Mouse (Mus musculus): ENCODE results near the gene Ppm1l. TPM values are rescaled to one million over a fixed set of nuclear protein-coding genes. Genes with fewer than 3 reads are reported as not detected.

Ppm1l gene
- total and polyA plus RNA-seq, 3 experiments, result not detected

GRCm38 (mm10) chr3:69361487-69362349 is 45.1 kb downstream of the Ppm1l start:
- TF ChIP-seq CHD1 (IDR thresholded peaks at IDR 0.05; ENCODE audit: low read depth, low read length) (no peak), MAX (IDR thresholded peaks at IDR 0.05; ENCODE audit: low read length) (no peak), ETS1 (IDR thresholded peaks at IDR 0.05; ENCODE audit: low read depth, low read length) (no peak), MEF2A (IDR thresholded peaks at IDR 0.05; ENCODE audit: extremely low read depth, insufficient replicate concordance, low read depth, low read length, poor library complexity, severe bottlenecking) (no peak), ZMIZ1 (IDR thresholded peaks at IDR 0.05; ENCODE audit: low read depth, low read length) (no peak), JUND (IDR thresholded peaks at IDR 0.05; ENCODE audit: low read depth, low read length) (no peak), MAZ (IDR thresholded peaks at IDR 0.05; ENCODE audit: low read depth, low read length) (no peak), NRF1 (IDR thresholded peaks at IDR 0.05; ENCODE audit: insufficient read depth, low read depth, low read length, poor library complexity, severe bottlenecking) (no peak), NELFE (IDR thresholded peaks at IDR 0.05; ENCODE audit: low read depth, low read length) (no peak), ZNF384 (IDR thresholded peaks at IDR 0.05; ENCODE audit: low read depth, low read length) (no peak), E2F4 (IDR thresholded peaks at IDR 0.05; ENCODE audit: borderline replicate concordance, low read depth, low read length) (no peak), CHD2 (IDR thresholded peaks at IDR 0.05; ENCODE audit: low read length) (no peak), POLR2AphosphoS5 (IDR thresholded peaks at IDR 0.05; ENCODE audit: borderline replicate concordance, low read depth, low read length) (no peak), GABPA (IDR thresholded peaks at IDR 0.05; ENCODE audit: low read depth, low read length) (no peak)
- Histone ChIP-seq H3K4me3 (ENCODE audit: control insufficient read depth in 1 of 2, insufficient read depth in 1 of 2, low read depth in 2 of 2, low read length in 2 of 2) (no peak overlapping the region), H3K9me3 (replicated peaks; ENCODE audit: insufficient read depth, low read length) (no peaks in the 10 kb centered on the region), H3K9ac (ENCODE audit: control insufficient read depth, low read depth, low read length, poor library complexity, severe bottlenecking) (no peak overlapping the region), H3K4me1 (ENCODE audit: control insufficient read depth in 1 of 2, insufficient read depth in 2 of 2, low read length in 2 of 2) (no peaks in the 10 kb centered on the region), H3K27me3 (ENCODE audit: control insufficient read depth in 1 of 2, insufficient read depth in 2 of 2, low read length in 2 of 2) (no peaks in the 10 kb centered on the region; a peak in 1 of 4 replicates), H3K36me3 (ENCODE audit: control insufficient read depth in 1 of 2, insufficient read depth in 2 of 2, low read length in 2 of 2) (no peaks in the 10 kb centered on the region), H3K79me2 (ENCODE audit: control insufficient read depth, insufficient read depth, low read length, poor library complexity) (no peaks in the 10 kb centered on the region), H3K27ac (ENCODE audit: control insufficient read depth, low read depth, low read length) (no peak overlapping the region)
- DNase-seq (ENCODE audit: low read depth, low spot score), result no peak

GRCm38 (mm10) chr3:69362350-69362790 is 45.7 kb downstream of the Ppm1l start:
- H3K27me3 ChIP-seq (ENCODE audit: control insufficient read depth in 1 of 2, insufficient read depth in 2 of 2, low read length in 2 of 2), result no peaks in the 10 kb centered on the region; a peak in 1 of 4 replicates
- no peak overlapping the region for H3K27ac ChIP-seq (ENCODE audit: control insufficient read depth, low read depth, low read length)
- no peak overlapping the region for H3K4me3 ChIP-seq (ENCODE audit: control insufficient read depth in 1 of 2, insufficient read depth in 1 of 2, low read depth in 2 of 2, low read length in 2 of 2)
- no peaks in the 10 kb centered on the region for H3K36me3 ChIP-seq (ENCODE audit: control insufficient read depth in 1 of 2, insufficient read depth in 2 of 2, low read length in 2 of 2)
- H3K9me3 ChIP-seq (replicated peaks; ENCODE audit: insufficient read depth, low read length), result no peaks in the 10 kb centered on the region
- no peak for DNase-seq (ENCODE audit: low read depth, low spot score)
- H3K79me2 ChIP-seq (ENCODE audit: control insufficient read depth, insufficient read depth, low read length, poor library complexity), result no peaks in the 10 kb centered on the region
- TF ChIP-seq GATA1 (IDR thresholded peaks at IDR 0.05; ENCODE audit: low read depth, low read length) (no peak), MEF2A (IDR thresholded peaks at IDR 0.05; ENCODE audit: extremely low read depth, insufficient replicate concordance, low read depth, low read length, poor library complexity, severe bottlenecking) (no peak), EP300 (IDR thresholded peaks at IDR 0.05; ENCODE audit: low read depth in 1 of 2, low read length in 2 of 2) (no peak), POLR2AphosphoS2 (IDR thresholded peaks at IDR 0.05; ENCODE audit: low read length) (no peak), ELF1 (IDR thresholded peaks at IDR 0.05; ENCODE audit: low read depth, low read length) (no peak), ZC3H11A (IDR thresholded peaks at IDR 0.05; ENCODE audit: low read depth, low read length) (no peak), NELFE (IDR thresholded peaks at IDR 0.05; ENCODE audit: low read depth, low read length) (no peak), MAX (IDR thresholded peaks at IDR 0.05; ENCODE audit: low read length) (no peak), MAZ (IDR thresholded peaks at IDR 0.05; ENCODE audit: low read depth, low read length) (no peak), MYC (IDR thresholded peaks at IDR 0.05; ENCODE audit: low read depth, low read length) (no peak), CTCF (IDR thresholded peaks at IDR 0.05 in 2 of 3, conservative IDR thresholded peaks at IDR 0.05 in 1 of 3; ENCODE audit: control insufficient read depth in 1 of 3, insufficient read depth in 1 of 3, low read depth in 2 of 3, low read length in 3 of 3, poor library complexity in 1 of 3, severe bottlenecking in 1 of 3) (no peak), USF2 (IDR thresholded peaks at IDR 0.05; ENCODE audit: borderline replicate concordance in 1 of 2, insufficient read depth in 1 of 2, low read depth in 1 of 2, low read length in 2 of 2) (no peak), POLR2A (IDR thresholded peaks at IDR 0.05; ENCODE audit: control insufficient read depth in 1 of 2, insufficient read depth in 1 of 2, low read depth in 1 of 2, low read length in 2 of 2, poor library complexity in 1 of 2) (no peak), CHD1 (IDR thresholded peaks at IDR 0.05; ENCODE audit: low read depth, low read length) (no peak), UBTF (IDR thresholded peaks at IDR 0.05; ENCODE audit: borderline replicate concordance, insufficient read depth, low read depth, low read length) (no peak), MXI1 (IDR thresholded peaks at IDR 0.05; ENCODE audit: low read depth, low read length) (no peak), TAL1 (IDR thresholded peaks at IDR 0.05; ENCODE audit: low read length) (no peak)
- no peaks in the 10 kb centered on the region for H3K4me1 ChIP-seq (ENCODE audit: control insufficient read depth in 1 of 2, insufficient read depth in 2 of 2, low read length in 2 of 2)
- H3K9ac ChIP-seq (ENCODE audit: control insufficient read depth, low read depth, low read length, poor library complexity, severe bottlenecking), result no peak overlapping the region
